Mouse (Mus musculus) MN1 (cell line): ENCODE results near the gene Tmem82.
"Not testable (repeated sequence)": the region's sequence is repeated elsewhere in the genome, so short reads cannot be mapped to it uniquely, and the experiment has no call there.

Source experiments
- DNase-seq: peaks from one replicate; pipeline ENCODE4 v3.0.0-alpha.2; 2016; ENCODE audit warnings: low spot score

Tmem82 gene

GRCm38 (mm10) chr4:141574789-141575702 lies 43.4 kb downstream of the Tmem82 start:
- peak; percentile 78 for DNase-seq

GRCm38 (mm10) chr4:141573359-141573966 lies 45.0 kb downstream of the Tmem82 start:
- no peak for DNase-seq

GRCm38 (mm10) chr4:141572668-141573358 lies 45.6 kb downstream of the Tmem82 start:
- DNase-seq, result no peak

GRCm38 (mm10) chr4:141571934-141572333 lies 46.5 kb downstream of the Tmem82 start:
- no peak for DNase-seq

GRCm38 (mm10) chr4:141571337-141571739 lies 47.1 kb downstream of the Tmem82 start:
- no peak for DNase-seq

GRCm38 (mm10) chr4:141570821-141571220 lies 47.6 kb downstream of the Tmem82 start:
- no peak for DNase-seq

- DNase-seq, result no peak
Observed at GRCm38 (mm10) chr4:141570004-141570403, 48.4 kb downstream of the Tmem82 start.

DNA sequence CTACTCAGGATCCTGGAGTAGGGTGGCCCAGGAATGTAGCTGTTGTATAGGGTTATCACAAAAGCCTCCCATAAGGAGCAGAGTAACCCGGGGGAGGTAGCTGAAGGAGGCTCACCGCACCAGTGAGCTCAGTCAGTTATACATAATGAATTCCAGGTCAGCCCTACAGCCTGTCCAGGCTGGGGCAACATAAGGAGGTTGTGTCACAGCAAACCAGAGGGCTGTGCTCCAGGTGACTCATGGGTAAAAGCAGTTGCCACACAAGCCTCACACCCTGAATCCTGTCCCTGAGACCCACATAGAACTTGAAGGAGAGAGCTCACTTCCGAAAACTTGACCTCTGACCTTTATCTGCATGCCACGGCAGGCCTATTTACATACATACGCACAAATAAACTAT lies 49.5 kb downstream of the Tmem82 start:
- DNase-seq, result no peak

GRCm38 (mm10) chr4:141567174-141567573 lies 51.3 kb downstream of the Tmem82 start:
- not testable (repeated sequence) for DNase-seq

GRCm38 (mm10) chr4:141566187-141566586 lies 52.2 kb downstream of the Tmem82 start:
- DNase-seq, result no peak

GRCm38 (mm10) chr4:141565325-141565724 lies 53.1 kb downstream of the Tmem82 start:
- no peak for DNase-seq

DNA sequence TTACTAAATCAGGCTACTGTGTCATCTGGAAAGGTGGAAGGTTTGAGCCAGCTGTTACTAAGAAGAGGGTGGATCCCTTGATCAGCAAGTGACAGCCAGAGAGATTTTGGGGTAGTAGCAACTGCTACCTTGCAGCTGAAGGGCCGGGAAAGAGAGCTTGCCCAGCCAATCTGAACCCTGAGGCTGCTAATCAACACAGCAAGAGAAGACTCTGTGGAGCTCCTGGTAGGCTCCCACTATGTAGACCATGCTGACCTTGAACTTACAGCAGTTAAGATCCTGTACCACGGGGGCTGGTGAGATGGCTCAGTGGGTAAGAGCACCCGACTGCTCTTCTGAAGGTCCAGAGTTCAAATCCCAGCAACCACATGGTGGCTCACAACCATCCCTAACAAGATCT lies 53.8 kb downstream of the Tmem82 start:
- DNase-seq, result no peak

DNA sequence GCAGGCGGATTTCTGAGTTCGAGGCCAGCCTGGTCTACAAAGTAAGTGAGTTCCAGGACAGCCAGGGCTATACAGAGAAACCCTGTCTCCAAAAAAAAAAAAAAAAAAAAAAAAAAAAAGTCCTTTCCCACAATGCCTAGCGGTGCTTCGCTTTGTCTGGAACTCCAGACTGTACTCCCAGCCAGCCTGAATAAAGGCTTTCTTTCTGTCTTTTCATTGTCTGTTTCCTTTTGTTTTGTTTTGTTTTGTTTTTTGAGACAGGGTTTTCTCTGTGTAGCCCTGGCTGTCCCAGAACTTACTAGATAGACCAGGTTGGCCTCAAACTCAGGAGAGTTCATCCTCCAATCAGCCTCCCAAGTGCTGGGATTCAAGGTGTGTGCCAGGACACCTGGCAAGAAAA lies 54.2 kb downstream of the Tmem82 start:
- DNase-seq, result no peak
